Mouse (Mus musculus) forebrain, embryonic 12.5 days (tissue): ENCODE results near the gene Cacnb2. TPM values are rescaled to one million over a fixed set of nuclear protein-coding genes. Genes with fewer than 3 reads are reported as not detected.
A peak's percentile ranks its signal among the peaks of the same experiment; 100 is the strongest.
"Not testable (repeated sequence)": the region's sequence is repeated elsewhere in the genome, so short reads cannot be mapped to it uniquely, and the experiment has no call there.

Experiments
- ATAC-seq: fragments of 200-750 bp; cut with Nextera tagmentation; 2 replicates; pipeline ENCODE4 v1.8.0; 2017; ENCODE audit warnings: moderate TSS enrichment; ENCODE audit not compliant: low FRiP score
- H3K27ac ChIP-seq: fragments of 300-500 bp; sonication (generic); 2 replicates; pipeline ENCODE4 v1.5.1; 2016; ENCODE audit warnings: mild to moderate bottlenecking
- H3K27me3 ChIP-seq: fragments of 300-500 bp; sonication (generic); 2 replicates; pipeline ENCODE4 v1.6.1; 2016; ENCODE audit warnings: mild to moderate bottlenecking
- H3K36me3 ChIP-seq: fragments of 300-500 bp; sonication (generic); replicated peaks from 2 replicates; pipeline ENCODE4 v1.6.1; 2016; ENCODE audit warnings: mild to moderate bottlenecking
- H3K4me1 ChIP-seq: fragments of 300-500 bp; sonication (generic); 2 replicates; pipeline ENCODE4 v1.6.1; 2016
- H3K4me2 ChIP-seq: fragments of 300-500 bp; sonication (generic); 2 replicates; pipeline ENCODE4 v1.6.1; 2016; ENCODE audit warnings: mild to moderate bottlenecking, moderate library complexity
- H3K4me3 ChIP-seq: fragments of 300-500 bp; sonication (generic); replicated peaks from 2 replicates; pipeline ENCODE4 v1.5.1; 2016; ENCODE audit warnings: mild to moderate bottlenecking
- H3K9ac ChIP-seq: fragments of 300-500 bp; sonication (generic); 2 replicates; pipeline ENCODE4 v1.6.1; 2016; ENCODE audit warnings: mild to moderate bottlenecking
- H3K9me3 ChIP-seq: fragments of 300-500 bp; sonication (generic); 2 replicates; pipeline ENCODE4 v1.6.1; 2016
- WGBS: fragments of 180-500 bp; shearing (Covaris S2); methylation state at CpG from one replicate; pipeline ENCODE4 v1.1.7; 2016; 5-methylcytosine and 5-hydroxymethylcytosine counted together
- polyA plus RNA-seq: library from polyadenylated mRNA; unstranded; fragments of >200 nt; fragmentation: Nextera tagmentation; extraction: Ambion mirVana; gene quantifications from 2 replicates; pipeline ENCODE4 v1.2.1, GENCODE M21; 2016

The Cacnb2 gene
- polyA plus RNA-seq, 1 experiment from 2014 or later = 3.7 TPM

DNA sequence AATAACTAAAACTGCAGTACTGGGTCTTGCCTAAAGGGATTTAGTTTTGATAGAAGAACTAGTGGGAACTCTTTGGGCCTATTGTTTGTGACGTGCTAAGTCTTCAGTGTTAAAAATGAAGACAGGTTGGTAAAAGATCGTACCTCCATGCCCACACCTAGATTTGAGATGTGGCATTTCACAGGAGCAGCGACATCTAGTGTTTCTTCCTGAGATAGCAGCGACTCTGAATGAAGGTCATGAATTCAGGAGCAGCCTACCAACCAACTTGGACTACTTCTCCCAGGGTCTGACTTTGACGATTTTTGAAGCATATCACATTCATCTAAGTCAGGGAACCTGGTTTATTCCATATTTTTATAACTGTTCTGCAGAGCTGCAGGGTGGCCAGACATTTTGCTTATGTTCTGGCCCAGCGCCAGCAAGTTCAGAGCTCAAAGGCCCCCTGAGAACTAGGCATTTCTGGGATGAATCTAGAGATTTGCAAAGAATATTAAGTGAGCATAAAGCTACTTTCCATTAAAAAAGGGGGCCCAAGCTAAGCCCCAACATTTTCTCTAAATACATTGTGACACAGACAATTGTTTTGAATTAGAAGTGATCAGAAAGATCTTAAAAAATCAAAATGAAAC, 74.1 kb downstream of the Cacnb2 start:
- Histone ChIP-seq H3K9me3 (no peaks in the 10 kb centered on the region), H3K27ac (no peak overlapping the region), H3K4me1 (no peaks in the 10 kb centered on the region), H3K4me3 (no peak overlapping the region), H3K4me2 (no peak overlapping the region), H3K36me3 (no peaks in the 10 kb centered on the region), H3K9ac (no peak overlapping the region), H3K27me3 (no peaks in the 10 kb centered on the region)
- WGBS = 24% methylated on average over 6 of the region's 6 CpGs
- ATAC-seq = peak; percentile 54; the same call in 1 of the 2 replicates

GRCm38 (mm10) chr2:14684231-14684630, 81.3 kb downstream of the Cacnb2 start:
- Histone ChIP-seq H3K27ac (no peak overlapping the region), H3K9me3 (no peaks in the 10 kb centered on the region), H3K9ac (no peak overlapping the region), H3K4me2 (no peak overlapping the region), H3K36me3 (no peaks in the 10 kb centered on the region), H3K4me1 (no peaks in the 10 kb centered on the region), H3K27me3 (no peaks in the 10 kb centered on the region), H3K4me3 (no peak overlapping the region)
- no peak for ATAC-seq

DNA sequence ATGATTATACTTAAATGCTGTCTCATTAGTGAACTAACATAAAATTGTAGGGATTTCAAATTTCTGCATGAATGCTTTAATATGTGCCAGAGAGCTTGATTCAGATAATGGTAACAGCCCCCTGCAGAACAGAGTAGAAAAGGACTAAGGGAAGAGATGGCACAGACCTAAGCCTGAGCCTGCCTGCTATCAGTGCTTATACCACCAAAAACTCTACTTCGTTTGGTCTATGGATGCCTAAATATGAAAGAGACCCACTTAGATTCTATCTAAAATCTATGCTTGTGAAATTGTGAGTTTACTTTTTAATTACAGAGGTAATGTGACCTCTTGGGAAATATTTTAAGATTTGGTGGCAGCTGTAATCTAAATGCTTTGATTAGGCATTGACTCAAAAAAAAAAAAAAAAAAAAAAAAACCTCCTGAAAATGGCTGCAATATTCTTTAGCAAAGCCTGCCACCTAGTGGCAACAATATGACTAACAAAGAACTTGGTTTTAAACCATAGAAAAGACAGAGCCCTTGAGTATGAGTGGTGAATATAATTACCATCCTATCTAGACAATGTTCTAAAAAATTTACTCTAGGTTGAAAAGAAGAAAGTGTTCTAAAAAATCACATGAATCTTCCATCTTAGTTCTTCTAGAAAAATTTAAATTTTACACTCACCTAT, 100.2 kb downstream of the Cacnb2 start:
- H3K4me2 ChIP-seq = no peak overlapping the region
- peak; percentile 57; the same call in 1 of the 2 replicates for ATAC-seq
- WGBS = 83% methylated on average over 1 of the region's 1 CpGs
- no peak overlapping the region for H3K27ac ChIP-seq
- no peaks in the 10 kb centered on the region for H3K36me3 ChIP-seq
- H3K4me3 ChIP-seq = no peak overlapping the region
- H3K9me3 ChIP-seq = no peaks in the 10 kb centered on the region
- H3K27me3 ChIP-seq = no peaks in the 10 kb centered on the region
- no peaks in the 10 kb centered on the region for H3K4me1 ChIP-seq
- H3K9ac ChIP-seq = no peak overlapping the region

- WGBS = 96% methylated on average over 4 of the region's 4 CpGs
- no peak overlapping the region for H3K9ac ChIP-seq
- ATAC-seq = peak; percentile 45; the same call in 1 of the 2 replicates
Measured at GRCm38 (mm10) chr2:14703676-14704075, 100.8 kb downstream of the Cacnb2 start.

DNA sequence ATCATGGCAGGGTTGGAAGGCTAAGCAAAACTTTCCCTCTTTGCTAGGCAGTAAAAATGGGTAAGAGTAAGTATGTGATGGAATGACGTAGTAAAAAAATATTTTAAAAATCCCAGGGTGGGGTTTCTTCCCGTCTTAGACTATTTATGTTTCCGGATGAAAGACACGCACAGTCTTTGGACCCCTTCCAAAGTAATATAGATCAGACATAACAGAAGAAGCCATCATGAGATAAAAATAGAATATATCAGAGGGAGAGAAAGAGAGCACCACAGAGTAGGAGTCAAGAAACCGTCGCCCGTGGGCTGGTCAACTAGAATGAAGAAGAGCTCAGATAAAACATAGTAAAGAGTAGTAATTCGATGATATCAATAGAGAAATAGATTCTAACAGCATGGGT, 107.4 kb downstream of the Cacnb2 start:
- 88% methylated on average over 8 of the region's 8 CpGs for WGBS
- H3K27me3 ChIP-seq = no peaks in the 10 kb centered on the region
- H3K9me3 ChIP-seq = no peaks in the 10 kb centered on the region
- no peak overlapping the region for H3K4me3 ChIP-seq
- no peak for ATAC-seq
- no peak overlapping the region for H3K9ac ChIP-seq
- no peak overlapping the region for H3K27ac ChIP-seq
- no peaks in the 10 kb centered on the region for H3K36me3 ChIP-seq
- H3K4me2 ChIP-seq = no peak overlapping the region
- no peaks in the 10 kb centered on the region for H3K4me1 ChIP-seq

More at GRCm38 (mm10) chr2:14703676-14704075, 100.8 kb downstream of the Cacnb2 start:
- H3K4me3 ChIP-seq = no peak overlapping the region
- H3K9me3 ChIP-seq = no peaks in the 10 kb centered on the region
- H3K4me1 ChIP-seq = no peaks in the 10 kb centered on the region
- no peaks in the 10 kb centered on the region for H3K36me3 ChIP-seq
- H3K27me3 ChIP-seq = no peaks in the 10 kb centered on the region
- no peak overlapping the region for H3K4me2 ChIP-seq
- no peak overlapping the region for H3K27ac ChIP-seq

DNA sequence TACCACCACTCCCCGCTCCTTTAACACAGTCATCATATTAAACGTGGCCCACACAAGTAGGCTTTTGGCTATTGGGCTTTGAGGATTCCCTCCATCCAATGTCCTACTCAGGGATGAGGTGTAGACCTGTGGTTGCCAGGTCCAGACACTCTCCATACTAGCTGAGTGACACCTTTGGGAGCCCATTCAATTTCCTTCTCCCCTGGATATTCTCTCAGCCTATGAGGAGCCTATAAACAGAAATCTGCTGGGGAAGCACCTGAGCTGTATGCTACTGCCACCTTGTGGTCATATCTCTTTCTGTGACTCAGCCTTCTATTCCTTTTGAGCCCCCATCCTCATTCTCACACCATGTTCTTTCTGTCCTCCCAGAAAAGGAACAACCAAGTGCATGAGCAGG, 108.9 kb downstream of the Cacnb2 start:
- no peak overlapping the region for H3K4me3 ChIP-seq
- H3K4me2 ChIP-seq = no peak overlapping the region
- 94% methylated on average over 2 of the region's 2 CpGs for WGBS
- H3K27me3 ChIP-seq = no peaks in the 10 kb centered on the region
- peak; percentile 60 for ATAC-seq
- no peak overlapping the region for H3K9ac ChIP-seq
- H3K27ac ChIP-seq = no peak overlapping the region
- H3K9me3 ChIP-seq = no peaks in the 10 kb centered on the region
- no peaks in the 10 kb centered on the region for H3K36me3 ChIP-seq
- peaks cover 6% of the 10 kb centered on the region for H3K4me1 ChIP-seq

DNA sequence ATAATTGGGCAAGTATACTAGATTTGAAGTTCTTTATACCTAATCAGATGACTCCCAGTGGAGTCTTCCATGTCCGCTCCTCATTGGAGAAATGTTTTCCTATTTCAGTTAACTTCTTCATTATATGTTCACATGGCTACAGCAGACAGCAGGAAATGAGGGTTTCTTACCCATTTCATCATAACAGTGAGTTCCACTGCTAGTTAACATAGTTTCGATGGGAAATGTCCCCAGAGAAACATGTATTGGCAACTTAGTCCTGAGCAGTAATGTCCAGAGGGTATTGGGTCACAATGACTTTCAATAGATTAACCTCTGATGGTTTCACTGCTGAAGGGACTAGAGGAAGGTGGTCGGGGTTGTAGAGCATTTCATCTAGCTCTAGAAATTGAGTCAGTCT, 110.2 kb downstream of the Cacnb2 start:
- H3K9ac ChIP-seq = no peak overlapping the region
- H3K4me2 ChIP-seq = no peak overlapping the region
- peaks cover 7% of the 10 kb centered on the region for H3K4me1 ChIP-seq
- ATAC-seq = no peak
- no peaks in the 10 kb centered on the region for H3K36me3 ChIP-seq
- 93% methylated on average over 3 of the region's 3 CpGs for whole genome bisulfite sequencing
- H3K27ac ChIP-seq = no peak overlapping the region
- H3K27me3 ChIP-seq = no peaks in the 10 kb centered on the region
- H3K4me3 ChIP-seq = no peak overlapping the region
- H3K9me3 ChIP-seq = no peaks in the 10 kb centered on the region

DNA sequence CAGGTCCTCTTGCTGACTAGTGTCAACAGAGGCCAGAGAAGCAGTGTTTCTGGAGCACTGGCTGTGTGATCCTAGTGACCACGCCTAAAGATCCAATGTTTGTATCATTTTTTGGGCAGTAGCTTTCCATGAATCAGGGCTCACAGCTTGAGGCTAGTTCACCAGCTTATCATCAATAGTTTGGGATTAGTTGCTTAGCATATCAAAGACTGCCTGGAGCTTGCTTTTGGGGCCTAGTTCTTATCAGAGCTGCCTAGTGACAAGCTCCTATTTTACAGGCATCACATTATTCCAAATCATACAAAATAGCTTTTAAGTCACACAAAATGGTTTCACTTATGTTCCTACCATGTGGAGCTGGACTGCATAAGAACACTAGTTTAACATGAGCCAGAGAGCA, 113.8 kb downstream of the Cacnb2 start:
- Histone ChIP-seq H3K36me3 (no peaks in the 10 kb centered on the region), H3K9me3 (no peaks in the 10 kb centered on the region), H3K4me3 (no peak overlapping the region), H3K9ac (no peak overlapping the region), H3K4me2 (no peak overlapping the region), H3K4me1 (peaks cover 7% of the 10 kb centered on the region), H3K27me3 (no peaks in the 10 kb centered on the region), H3K27ac (no peak overlapping the region)
- WGBS = 15% methylated on average over 1 of the region's 1 CpGs
- no peak for ATAC-seq

- H3K4me3 ChIP-seq = no peak overlapping the region
- WGBS = 95% methylated on average over 9 of the region's 9 CpGs
- ATAC-seq = no peak
- peaks cover 7% of the 10 kb centered on the region for H3K4me1 ChIP-seq
- no peaks in the 10 kb centered on the region for H3K27me3 ChIP-seq
- H3K27ac ChIP-seq = no peak overlapping the region
- H3K4me2 ChIP-seq = no peak overlapping the region
- H3K36me3 ChIP-seq = no peaks in the 10 kb centered on the region
- no peaks in the 10 kb centered on the region for H3K9me3 ChIP-seq
- H3K9ac ChIP-seq = no peak overlapping the region
Measured at GRCm38 (mm10) chr2:14719119-14719718, 116.3 kb downstream of the Cacnb2 start.

GRCm38 (mm10) chr2:14725437-14725836, 122.5 kb downstream of the Cacnb2 start:
- no peak for ATAC-seq
- H3K4me2 ChIP-seq = no peak overlapping the region
- H3K36me3 ChIP-seq = no peaks in the 10 kb centered on the region
- no peak overlapping the region for H3K9ac ChIP-seq
- no peaks in the 10 kb centered on the region for H3K4me1 ChIP-seq
- H3K27ac ChIP-seq = no peak overlapping the region
- no peaks in the 10 kb centered on the region for H3K9me3 ChIP-seq
- no peak overlapping the region for H3K4me3 ChIP-seq
- no peaks in the 10 kb centered on the region for H3K27me3 ChIP-seq

- WGBS = 95% methylated on average over 12 of the region's 13 CpGs
- not testable (repeated sequence) for ATAC-seq, H3K4me2 ChIP-seq, H3K9me3 ChIP-seq, H3K27ac ChIP-seq, H3K4me3 ChIP-seq, H3K27me3 ChIP-seq, H3K4me1 ChIP-seq, H3K9ac ChIP-seq, H3K36me3 ChIP-seq
Measured at GRCm38 (mm10) chr2:14726601-14727000, 123.7 kb downstream of the Cacnb2 start.

DNA sequence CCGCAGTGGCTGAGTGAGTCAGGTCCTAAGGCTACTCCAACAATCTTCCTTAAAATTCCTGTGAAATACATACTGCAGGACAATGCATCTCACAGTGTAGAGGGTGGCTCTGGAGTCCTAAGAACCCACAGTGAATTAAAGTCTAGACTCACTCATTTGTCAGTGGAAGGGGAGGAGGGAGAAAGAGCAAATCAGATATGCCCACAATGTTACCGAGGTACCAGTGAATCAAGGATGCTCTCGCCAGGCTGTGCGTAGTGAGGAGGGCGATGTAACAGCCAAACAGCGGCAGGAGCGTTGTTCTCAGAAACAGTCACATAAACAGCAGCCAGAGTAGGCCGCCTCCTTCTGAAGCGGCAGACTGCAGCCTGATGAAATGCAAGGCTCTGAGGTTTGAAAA, 136.0 kb downstream of the Cacnb2 start:
- H3K9me3 ChIP-seq = no peaks in the 10 kb centered on the region
- no peak overlapping the region for H3K9ac ChIP-seq
- no peak overlapping the region for H3K27ac ChIP-seq
- H3K4me2 ChIP-seq = no peak overlapping the region
- H3K27me3 ChIP-seq = no peaks in the 10 kb centered on the region
- ATAC-seq = no peak
- peaks cover 13% of the 10 kb centered on the region for H3K4me1 ChIP-seq
- WGBS = 42% methylated on average over 9 of the region's 9 CpGs
- H3K36me3 ChIP-seq = no peaks in the 10 kb centered on the region
- no peak overlapping the region for H3K4me3 ChIP-seq

- Histone ChIP-seq H3K36me3 (no peaks in the 10 kb centered on the region), H3K4me2 (no peak overlapping the region), H3K27ac (no peak overlapping the region)
Measured at GRCm38 (mm10) chr2:14739510-14739909, 136.6 kb downstream of the Cacnb2 start.

More at GRCm38 (mm10) chr2:14739510-14739909, 136.6 kb downstream of the Cacnb2 start:
- H3K27me3 ChIP-seq = no peaks in the 10 kb centered on the region
- WGBS = 87% methylated on average over 15 of the region's 15 CpGs
- no peak for ATAC-seq
- peaks cover 13% of the 10 kb centered on the region for H3K4me1 ChIP-seq
- no peaks in the 10 kb centered on the region for H3K9me3 ChIP-seq
- H3K4me3 ChIP-seq = no peak overlapping the region
- H3K9ac ChIP-seq = no peak overlapping the region
